Mouse (Mus musculus) hindbrain, embryonic 14.5 days (tissue): ENCODE results near the gene Cnot2. TPM values are rescaled to one million over a fixed set of nuclear protein-coding genes. Genes with fewer than 3 reads are reported as not detected.

Experiments
- ATAC-seq: fragments of 200-750 bp; cut with Nextera tagmentation; 2 replicates; pipeline ENCODE4 v1.8.0; 2017; ENCODE audit warnings: moderate number of reproducible peaks, mild to moderate bottlenecking, moderate TSS enrichment, moderate library complexity; ENCODE audit not compliant: low FRiP score
- DNase-seq: peaks from one replicate; pipeline ENCODE4 v3.0.0-alpha.2; 2015; ENCODE audit warnings: low spot score
- H3K27ac ChIP-seq: fragments of 300-500 bp; sonication (generic); 2 replicates; pipeline ENCODE4 v1.5.1; 2014; ENCODE audit warnings: mild to moderate bottlenecking, moderate library complexity
- H3K27me3 ChIP-seq: fragments of 300-500 bp; sonication (generic); 2 replicates; pipeline ENCODE4 v1.6.1; 2014; ENCODE audit warnings: mild to moderate bottlenecking, low read length, mixed read lengths; ENCODE audit not compliant: control insufficient read depth, insufficient read depth
- H3K36me3 ChIP-seq: fragments of 300-500 bp; sonication (generic); replicated peaks from 2 replicates; pipeline ENCODE4 v1.6.1; 2014; ENCODE audit not compliant: control insufficient read depth, insufficient read depth
- H3K4me1 ChIP-seq: fragments of 300-500 bp; sonication (generic); replicated peaks from 2 replicates; pipeline ENCODE4 v1.6.1; 2014; ENCODE audit warnings: antibody characterized with exemption, low read length, mixed read lengths; ENCODE audit not compliant: control insufficient read depth, insufficient read depth
- H3K4me2 ChIP-seq: fragments of 300-500 bp; sonication (generic); replicated peaks from 2 replicates; pipeline ENCODE4 v1.6.1; 2014; ENCODE audit warnings: mild to moderate bottlenecking, moderate library complexity
- H3K4me3 ChIP-seq: fragments of 300-500 bp; sonication (generic); replicated peaks from 2 replicates; pipeline ENCODE4 v1.5.1; 2014; ENCODE audit warnings: mild to moderate bottlenecking, low read length
- H3K9ac ChIP-seq: fragments of 300-500 bp; sonication (generic); 2 replicates; pipeline ENCODE4 v1.6.1; 2014
- H3K9me3 ChIP-seq: fragments of 300-500 bp; sonication (generic); 2 replicates; pipeline ENCODE4 v1.6.1; 2016; ENCODE audit warnings: low read length; ENCODE audit not compliant: control insufficient read depth
- WGBS: fragments of 180-500 bp; shearing (Covaris S2); extraction: QIAGEN DNeasy Blood & Tissue Kit; methylation state at CpG from one replicate; pipeline ENCODE4 v1.1.7; 2014; 5-methylcytosine and 5-hydroxymethylcytosine counted together
- polyA plus RNA-seq: library from polyadenylated mRNA; unstranded; fragments of >200 nt; fragmentation: Nextera tagmentation; extraction: Ambion mirVana; gene quantifications from 2 replicates; pipeline ENCODE4 v1.2.1, GENCODE M21; 2014

The Cnot2 gene
- polyA plus RNA-seq, 1 experiment from 2014 or later, result 94.4 TPM

GRCm38 (mm10) chr10:116512521-116513253, 68.6 kb downstream of the Cnot2 start:
- Histone ChIP-seq H3K9me3 (no peaks in the 10 kb centered on the region), H3K4me3 (no peak overlapping the region), H3K36me3 (no peaks in the 10 kb centered on the region), H3K4me1 (0 out of 2 replicates have a peak, but pooled peaks cover 7% of the 10 kb centered on the region), H3K9ac (no peak overlapping the region), H3K27me3 (no peaks in the 10 kb centered on the region), H3K27ac (no peak overlapping the region), H3K4me2 (no peak overlapping the region)
- DNase-seq, result no peak
- ATAC-seq, result no peak
- WGBS, result 73% methylated on average over 11 of the region's 11 CpGs

GRCm38 (mm10) chr10:116505303-116506014, 75.9 kb downstream of the Cnot2 start:
- no peaks in the 10 kb centered on the region for H3K27me3 ChIP-seq
- ATAC-seq (no peak), DNase-seq (no peak)
- H3K4me1 ChIP-seq, result no peaks in the 10 kb centered on the region
- no peak overlapping the region for H3K27ac ChIP-seq
- no peak overlapping the region for H3K4me2 ChIP-seq
- H3K9ac ChIP-seq, result no peak overlapping the region
- H3K4me3 ChIP-seq, result no peak overlapping the region
- no peaks in the 10 kb centered on the region; the same call in 1 of the 2 replicates for H3K36me3 ChIP-seq
- no peaks in the 10 kb centered on the region for H3K9me3 ChIP-seq
- WGBS, result 84% methylated on average over 7 of the region's 7 CpGs

- 91% methylated on average over 3 of the region's 3 CpGs for WGBS
- Histone ChIP-seq H3K9ac (no peak overlapping the region), H3K4me1 (no peaks in the 10 kb centered on the region), H3K4me3 (no peak overlapping the region), H3K36me3 (peaks cover 56% of the 10 kb centered on the region), H3K9me3 (no peaks in the 10 kb centered on the region), H3K4me2 (no peak overlapping the region), H3K27ac (no peak overlapping the region), H3K27me3 (no peaks in the 10 kb centered on the region)
- no peak for ATAC-seq
- no peak for DNase-seq
These were observed 88.5 kb downstream of the Cnot2 start for GRCm38 (mm10) chr10:116492768-116493167.

GRCm38 (mm10) chr10:116486895-116487747, 94.2 kb downstream of the Cnot2 start:
- Histone ChIP-seq H3K4me3 (no peak overlapping the region), H3K4me1 (no peaks in the 10 kb centered on the region), H3K27me3 (no peaks in the 10 kb centered on the region), H3K4me2 (no peak overlapping the region), H3K9ac (no peak overlapping the region), H3K9me3 (no peaks in the 10 kb centered on the region), H3K36me3 (peaks cover 39% of the 10 kb centered on the region), H3K27ac (no peak overlapping the region)
- DNase-seq (no peak), ATAC-seq (no peak)
- WGBS, result 90% methylated on average over 10 of the region's 10 CpGs

GRCm38 (mm10) chr10:116481917-116482316, 99.4 kb downstream of the Cnot2 start:
- no peak overlapping the region for H3K27ac ChIP-seq
- H3K4me1 ChIP-seq, result no peaks in the 10 kb centered on the region
- ATAC-seq, result no peak
- DNase-seq, result no peak
- 95% methylated on average over 12 of the region's 12 CpGs for WGBS
- no peak overlapping the region for H3K9ac ChIP-seq
- no peaks in the 10 kb centered on the region for H3K27me3 ChIP-seq
- no peak overlapping the region for H3K4me2 ChIP-seq
- peaks cover 35% of the 10 kb centered on the region for H3K36me3 ChIP-seq
- H3K4me3 ChIP-seq, result no peak overlapping the region
- H3K9me3 ChIP-seq, result no peaks in the 10 kb centered on the region

GRCm38 (mm10) chr10:116480988-116481387, 100.3 kb downstream of the Cnot2 start:
- Histone ChIP-seq H3K9me3 (no peaks in the 10 kb centered on the region), H3K4me3 (no peak overlapping the region), H3K36me3 (peaks cover 29% of the 10 kb centered on the region), H3K4me1 (no peaks in the 10 kb centered on the region), H3K4me2 (no peak overlapping the region), H3K9ac (no peak overlapping the region), H3K27ac (no peak overlapping the region), H3K27me3 (no peaks in the 10 kb centered on the region)
- DNase-seq (no peak), ATAC-seq (no peak)
- WGBS, result 93% methylated on average over 5 of the region's 5 CpGs

GRCm38 (mm10) chr10:116476559-116476958, 104.8 kb downstream of the Cnot2 start:
- DNase-seq (no peak), ATAC-seq (no peak)
- Histone ChIP-seq H3K4me3 (no peak overlapping the region), H3K9me3 (no peaks in the 10 kb centered on the region), H3K36me3 (no peaks in the 10 kb centered on the region; the same call in 1 of the 2 replicates), H3K9ac (no peak overlapping the region), H3K27ac (no peak overlapping the region), H3K4me2 (no peak overlapping the region), H3K27me3 (no peaks in the 10 kb centered on the region), H3K4me1 (peaks cover 23% of the 10 kb centered on the region)
- WGBS, result 95% methylated on average over 3 of the region's 3 CpGs

- DNase-seq (no peak), ATAC-seq (no peak)
- Histone ChIP-seq H3K27ac (no peak overlapping the region), H3K4me3 (no peak overlapping the region), H3K4me1 (peaks cover 23% of the 10 kb centered on the region), H3K4me2 (peak overlapping the region; percentile 92; the same call in 1 of the 2 replicates), H3K9me3 (no peaks in the 10 kb centered on the region), H3K27me3 (no peaks in the 10 kb centered on the region), H3K9ac (no peak overlapping the region), H3K36me3 (no peaks in the 10 kb centered on the region; the same call in 1 of the 2 replicates)
- 74% methylated on average over 6 of the region's 6 CpGs for WGBS
These were observed 105.6 kb downstream of the Cnot2 start for GRCm38 (mm10) chr10:116475725-116476124.
